In the genomic region with DNA sequence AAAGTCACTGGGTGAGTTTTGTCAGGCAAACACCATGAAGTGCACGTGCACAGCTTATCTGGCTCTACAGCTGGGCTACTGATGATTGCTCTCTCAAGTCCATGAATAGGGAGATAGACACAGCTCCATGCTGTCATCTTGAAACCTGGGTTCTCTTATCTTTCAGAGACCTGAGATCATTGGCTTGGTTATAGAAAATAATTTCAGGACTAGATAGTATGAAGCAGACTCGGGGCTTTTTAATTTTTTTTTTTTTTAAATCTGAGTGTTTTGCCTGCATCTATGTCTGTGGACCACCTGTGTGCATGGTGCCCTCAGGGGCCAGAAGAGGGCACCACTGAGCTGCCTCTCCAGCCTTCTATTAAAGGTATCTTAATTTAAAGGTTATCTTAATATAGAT, we compare ENCODE assay signal across 1 mouse cellular context.
TF ChIP-seq lines count a peak whose summit lies in the region.

No protein-coding gene starts in this region.

TF ChIP-seq in MEL, 35 proteins besides CTCF, POLR2A, EP300 and RAD21 (continued from another document):
- no peak; the same call in none of the 2 replicates for TF ChIP-seq POLR2AphosphoS2 (IDR thresholded peaks at IDR 0.05; ENCODE audit: low read length)
